Mouse (Mus musculus) brain, embryonic 14.5 days (tissue): ENCODE results near the gene Mapkapk3.

ENCODE experiments used
- CTCF ChIP-seq: fragments of 200-500 bp; IDR thresholded peaks from 2 replicates; pipeline ENCODE4 v1.5.1; 2012; ENCODE audit warnings: inconsistent platforms, mild to moderate bottlenecking, moderate library complexity, borderline replicate concordance; ENCODE audit not compliant: insufficient read depth, insufficient read length; ENCODE audit errors: extremely low read depth
- POLR2A ChIP-seq: fragments of 200-500 bp; IDR thresholded peaks from 2 replicates; pipeline ENCODE4 v1.6.1; 2012; ENCODE audit warnings: mild to moderate bottlenecking, inconsistent platforms, borderline replicate concordance; ENCODE audit not compliant: poor library complexity, insufficient read depth, insufficient read length, severe bottlenecking; ENCODE audit errors: extremely low read depth

DNA sequence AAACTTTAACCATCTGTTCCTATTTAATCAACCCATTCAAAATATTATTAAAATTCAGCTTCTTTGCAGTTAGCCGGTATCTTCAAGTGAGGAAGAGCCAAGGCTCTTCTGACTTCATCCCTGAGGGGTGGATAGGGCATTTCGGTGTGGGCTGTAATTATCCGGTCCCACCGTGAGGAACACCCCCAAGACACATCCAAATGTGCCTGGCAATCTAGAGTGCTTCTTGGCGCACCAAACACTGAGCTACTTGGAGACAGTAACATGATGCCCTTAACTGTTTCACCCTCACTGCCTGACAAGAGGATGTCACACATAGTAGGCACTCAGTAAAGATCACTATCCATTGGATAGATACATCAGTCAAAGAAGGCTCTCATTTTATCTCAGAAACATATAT is 53.5 kb downstream of the Mapkapk3 start:
- TF ChIP-seq CTCF (no peak), POLR2A (no peak)
